Mouse (Mus musculus) heart, adult 2 months (tissue): ENCODE measurements around the gene Bmp5. TPM values are rescaled to one million over a fixed set of nuclear protein-coding genes. Genes with fewer than 3 reads are reported as not detected.
"Not testable (repeated sequence)": the region's sequence is repeated elsewhere in the genome, so short reads cannot be mapped to it uniquely, and the experiment has no call there.

Source experiments
- DNase-seq, 2 experiments: peaks; one replicate each; pipeline ENCODE4 v3.0.0; 2021
- H3K27ac ChIP-seq: fragments of 200-600 bp; 2 replicates; pipeline ENCODE4 v1.8.1; 2022
- H3K27me3 ChIP-seq: fragments of 200-500 bp; 2 replicates; pipeline ENCODE4 v1.6.1; 2012; ENCODE audit warnings: mild to moderate bottlenecking, low read length, inconsistent platforms, mixed read lengths; ENCODE audit not compliant: control insufficient read depth, insufficient read depth
- H3K36me3 ChIP-seq: fragments of 200-500 bp; 2 replicates; pipeline ENCODE4 v1.6.1; 2012; ENCODE audit warnings: low read length, inconsistent platforms; ENCODE audit not compliant: control insufficient read depth, insufficient read depth
- H3K4me1 ChIP-seq: fragments of 200-500 bp; 2 replicates; pipeline ENCODE4 v1.6.1; 2011; ENCODE audit warnings: low read length; ENCODE audit not compliant: control insufficient read depth, insufficient read depth
- H3K4me3 ChIP-seq: fragments of 200-600 bp; 2 replicates; pipeline ENCODE4 v1.8.1; 2022
- H3K79me2 ChIP-seq: fragments of 200-500 bp; replicated peaks from 2 replicates; pipeline ENCODE4 v1.6.1; 2012; ENCODE audit warnings: mild to moderate bottlenecking, inconsistent platforms, low read length, moderate library complexity, mixed read lengths; ENCODE audit not compliant: control insufficient read depth, insufficient read depth
- H3K9ac ChIP-seq: fragments of 200-500 bp; 2 replicates; pipeline ENCODE4 v1.6.1; 2012; ENCODE audit warnings: low read depth, mild to moderate bottlenecking, control low read depth, inconsistent platforms, low read length, mixed read lengths
- CTCF ChIP-seq: fragments of 200-600 bp; IDR thresholded peaks from 2 replicates; pipeline ENCODE4 v1.8.1; 2022; ENCODE audit warnings: antibody characterized with exemption, mild to moderate bottlenecking, moderate library complexity
- EP300 ChIP-seq: fragments of 200-500 bp; IDR thresholded peaks from 2 replicates; pipeline ENCODE4 v1.6.1; 2011; ENCODE audit warnings: low read depth, low read length, control low read depth; ENCODE audit not compliant: insufficient read depth
- POLR2A ChIP-seq: fragments of 200-500 bp; IDR thresholded peaks from 2 replicates; pipeline ENCODE4 v1.6.1; 2011; ENCODE audit warnings: mild to moderate bottlenecking, low read depth, low read length, control low read depth; ENCODE audit not compliant: insufficient read depth
- WGBS: fragments of 180-500 bp; shearing (Covaris S2); methylation state at CpG from one replicate; pipeline ENCODE4 v1.1.7; 2018; 5-methylcytosine and 5-hydroxymethylcytosine counted together
- intact Hi-C: fragments of 180-260 bp; cut with DNase I; formaldehyde crosslinking; loops from one replicate; pipeline ENCODE4 v1.15.1; 2025
- polyA plus RNA-seq: library from polyadenylated mRNA; depleted of rRNA; stranded (reverse); fragments of >200 nt; gene quantifications from 2 replicates; pipeline ENCODE4 v1.2.3, GENCODE M21; 2012
- total RNA-seq, 2 experiments: library from RNA; stranded (reverse); gene quantifications; 2 replicates each; pipeline ENCODE4 v1.2.3; 2021

Bmp5 gene
- total and polyA plus RNA-seq, 3 experiments, result 0.43 to 0.68 (median 0.65) TPM

GRCm38 (mm10) chr9:75785959-75786358 lies 10.8 kb downstream of the Bmp5 start:
- DNase-seq, result no peak
- Histone ChIP-seq H3K27ac (no peak overlapping the region), H3K4me3 (no peak overlapping the region), H3K27me3 (no peaks in the 10 kb centered on the region), H3K4me1 (no peaks in the 10 kb centered on the region), H3K9ac (no peak overlapping the region), H3K79me2 (no peaks in the 10 kb centered on the region), H3K36me3 (no peaks in the 10 kb centered on the region)
- TF ChIP-seq POLR2A (no peak), EP300 (no peak), CTCF (no peak)
- intact Hi-C loops, result no loop called here
- WGBS, result 92% methylated on average over 5 of the region's 5 CpGs

- H3K9ac ChIP-seq, result no peak overlapping the region
- no peak overlapping the region for H3K4me3 ChIP-seq
- no peaks in the 10 kb centered on the region for H3K27me3 ChIP-seq
- 77% methylated on average over 15 of the region's 15 CpGs for WGBS
- H3K36me3 ChIP-seq, result no peaks in the 10 kb centered on the region
- no peak overlapping the region for H3K27ac ChIP-seq
- no peak for TF ChIP-seq EP300
- no peak for TF ChIP-seq POLR2A
- TF ChIP-seq CTCF, result no peak
- no peaks in the 10 kb centered on the region for H3K4me1 ChIP-seq
- intact Hi-C loops, result no loop called here
- no peaks in the 10 kb centered on the region for H3K79me2 ChIP-seq
- no peak for DNase-seq
These were observed 12.0 kb downstream of the Bmp5 start for GRCm38 (mm10) chr9:75787121-75787520.

- Histone ChIP-seq H3K9ac (no peak overlapping the region), H3K27ac (no peak overlapping the region), H3K79me2 (no peaks in the 10 kb centered on the region), H3K4me1 (no peaks in the 10 kb centered on the region), H3K27me3 (no peaks in the 10 kb centered on the region), H3K36me3 (no peaks in the 10 kb centered on the region), H3K4me3 (no peak overlapping the region)
- intact Hi-C loops, result no loop called here
- WGBS, result 49% methylated on average over 7 of the region's 7 CpGs
- no peak for DNase-seq
- no peak for TF ChIP-seq CTCF
- TF ChIP-seq EP300, result no peak
- TF ChIP-seq POLR2A, result no peak
These were observed 14.8 kb downstream of the Bmp5 start for GRCm38 (mm10) chr9:75789879-75790428.

- no peak overlapping the region for H3K9ac ChIP-seq
- H3K27ac ChIP-seq, result no peak overlapping the region
- TF ChIP-seq CTCF, result no peak
- no peak for TF ChIP-seq POLR2A
- H3K4me1 ChIP-seq, result no peaks in the 10 kb centered on the region
- no peaks in the 10 kb centered on the region for H3K79me2 ChIP-seq
- DNase-seq, result no peak
- H3K36me3 ChIP-seq, result no peaks in the 10 kb centered on the region
- 83% methylated on average over 6 of the region's 6 CpGs for WGBS
- intact Hi-C loops, result no loop called here
- H3K4me3 ChIP-seq, result no peak overlapping the region
- no peaks in the 10 kb centered on the region for H3K27me3 ChIP-seq
These were observed 29.8 kb downstream of the Bmp5 start for GRCm38 (mm10) chr9:75804940-75805339.

GRCm38 (mm10) chr9:75808179-75808578 lies 33.0 kb downstream of the Bmp5 start:
- H3K36me3 ChIP-seq, H3K4me1 ChIP-seq, H3K4me3 ChIP-seq, DNase-seq, H3K79me2 ChIP-seq, intact Hi-C loops, H3K27ac ChIP-seq, H3K9ac ChIP-seq, H3K27me3 ChIP-seq: not testable (repeated sequence)
- 91% methylated on average over 4 of the region's 4 CpGs for WGBS

GRCm38 (mm10) chr9:75808659-75809058 lies 33.5 kb downstream of the Bmp5 start:
- no peaks in the 10 kb centered on the region for H3K79me2 ChIP-seq
- no peak overlapping the region for H3K9ac ChIP-seq
- H3K4me3 ChIP-seq, result no peak overlapping the region
- no peaks in the 10 kb centered on the region for H3K4me1 ChIP-seq
- no peak for DNase-seq
- H3K27ac ChIP-seq, result no peak overlapping the region
- H3K27me3 ChIP-seq, result no peaks in the 10 kb centered on the region
- intact Hi-C loops, result no loop called here
- WGBS, result 86% methylated on average over 7 of the region's 7 CpGs
- TF ChIP-seq CTCF (no peak), POLR2A (no peak), EP300 (no peak)
- no peaks in the 10 kb centered on the region for H3K36me3 ChIP-seq

GRCm38 (mm10) chr9:75815161-75815560 lies 40.0 kb downstream of the Bmp5 start:
- Histone ChIP-seq H3K27ac (no peak overlapping the region), H3K4me3 (no peak overlapping the region), H3K36me3 (no peaks in the 10 kb centered on the region), H3K27me3 (no peaks in the 10 kb centered on the region), H3K4me1 (no peaks in the 10 kb centered on the region), H3K79me2 (no peaks in the 10 kb centered on the region), H3K9ac (no peak overlapping the region)
- DNase-seq, result no peak
- TF ChIP-seq EP300 (no peak), POLR2A (no peak), CTCF (no peak)
- intact Hi-C loops, result no loop called here
- 93% methylated on average over 1 of the region's 1 CpGs for WGBS
